Mouse (Mus musculus) limb, embryonic 12.5 days (tissue): ENCODE measurements around the gene Endod1. TPM values are rescaled to one million over a fixed set of nuclear protein-coding genes. Genes with fewer than 3 reads are reported as not detected.

Experiments
- ATAC-seq: fragments of 200-750 bp; cut with Nextera tagmentation; 2 replicates; pipeline ENCODE4 v1.8.0; 2017; ENCODE audit warnings: low read depth, moderate TSS enrichment; ENCODE audit not compliant: insufficient number of reproducible peaks, insufficient read depth, low FRiP score, low TSS enrichment
- H3K27ac ChIP-seq: fragments of 300-500 bp; sonication (generic); 2 replicates; pipeline ENCODE4 v1.5.1; 2016; ENCODE audit warnings: mild to moderate bottlenecking, moderate library complexity
- H3K27me3 ChIP-seq: fragments of 300-500 bp; sonication (generic); 2 replicates; pipeline ENCODE4 v1.6.1; 2016; ENCODE audit warnings: mild to moderate bottlenecking, moderate library complexity
- H3K36me3 ChIP-seq: fragments of 300-500 bp; sonication (generic); 2 replicates; pipeline ENCODE4 v1.6.1; 2016; ENCODE audit warnings: mild to moderate bottlenecking, moderate library complexity
- H3K4me1 ChIP-seq: fragments of 300-500 bp; sonication (generic); replicated peaks from 2 replicates; pipeline ENCODE4 v1.6.1; 2016
- H3K4me2 ChIP-seq: fragments of 300-500 bp; sonication (generic); 2 replicates; pipeline ENCODE4 v1.6.1; 2016; ENCODE audit warnings: mild to moderate bottlenecking, moderate library complexity
- H3K4me3 ChIP-seq: fragments of 300-500 bp; sonication (generic); replicated peaks from 2 replicates; pipeline ENCODE4 v1.5.1; 2016; ENCODE audit warnings: mild to moderate bottlenecking
- H3K9ac ChIP-seq: fragments of 300-500 bp; sonication (generic); replicated peaks from 2 replicates; pipeline ENCODE4 v1.6.1; 2016; ENCODE audit warnings: mild to moderate bottlenecking, moderate library complexity
- H3K9me3 ChIP-seq: fragments of 300-500 bp; sonication (generic); 2 replicates; pipeline ENCODE4 v1.6.1; 2016; ENCODE audit warnings: mild to moderate bottlenecking, moderate library complexity
- WGBS: fragments of 180-500 bp; shearing (Covaris S2); methylation state at CpG from one replicate; pipeline ENCODE4 v1.1.7; 2016; 5-methylcytosine and 5-hydroxymethylcytosine counted together
- polyA plus RNA-seq: library from polyadenylated mRNA; unstranded; fragments of >200 nt; fragmentation: Nextera tagmentation; extraction: Ambion mirVana; gene quantifications from 2 replicates; pipeline ENCODE4 v1.2.1, GENCODE M21; 2016

Gene Endod1
- polyA plus RNA-seq, 1 experiment from 2014 or later: 8.3 TPM

- ATAC-seq: no peak
- Histone ChIP-seq H3K4me3 (no peak overlapping the region), H3K4me1 (no peaks in the 10 kb centered on the region), H3K9me3 (no peaks in the 10 kb centered on the region), H3K36me3 (peaks cover 12% of the 10 kb centered on the region; the same call in 1 of the 2 replicates), H3K27me3 (no peaks in the 10 kb centered on the region), H3K27ac (no peak overlapping the region), H3K9ac (no peak overlapping the region), H3K4me2 (no peak overlapping the region)
- WGBS: 74% methylated on average over 4 of the region's 4 CpGs
These were observed 45.5 kb downstream of the Endod1 start for GRCm38 (mm10) chr9:14335829-14336228.

- H3K36me3 ChIP-seq: peaks cover 84% of the 10 kb centered on the region
- no peak overlapping the region for H3K4me3 ChIP-seq
- no peak overlapping the region for H3K27ac ChIP-seq
- H3K27me3 ChIP-seq: no peaks in the 10 kb centered on the region
- no peaks in the 10 kb centered on the region for H3K4me1 ChIP-seq
- H3K9ac ChIP-seq: no peak overlapping the region
- no peak overlapping the region for H3K4me2 ChIP-seq
- no peaks in the 10 kb centered on the region for H3K9me3 ChIP-seq
- ATAC-seq: no peak
- 97% methylated on average over 1 of the region's 1 CpGs for WGBS
These were observed 64.7 kb downstream of the Endod1 start for GRCm38 (mm10) chr9:14316618-14317017.

DNA sequence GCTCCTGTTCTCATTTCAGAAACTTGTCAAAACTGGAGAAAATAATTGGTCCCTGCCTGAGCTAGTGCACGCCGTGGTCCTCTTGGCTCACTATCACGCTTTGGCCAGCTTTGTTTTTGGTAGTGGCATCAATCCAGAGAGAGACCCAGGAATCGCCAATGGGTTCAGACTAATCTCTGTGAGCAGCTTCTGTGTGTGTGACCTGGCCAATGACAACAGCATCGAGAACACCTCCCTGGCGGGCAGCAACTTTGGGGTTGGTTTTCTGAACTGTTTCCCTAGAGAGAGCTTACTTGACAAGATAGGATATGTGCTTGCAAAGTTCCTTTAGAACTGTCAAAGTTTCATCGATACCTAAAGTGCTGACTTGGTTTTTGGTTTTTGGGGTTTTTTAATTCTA, 66.8 kb downstream of the Endod1 start:
- Histone ChIP-seq H3K4me3 (no peak overlapping the region), H3K4me2 (no peak overlapping the region), H3K27me3 (no peaks in the 10 kb centered on the region), H3K27ac (no peak overlapping the region), H3K4me1 (no peaks in the 10 kb centered on the region), H3K36me3 (peaks cover 86% of the 10 kb centered on the region), H3K9me3 (no peaks in the 10 kb centered on the region), H3K9ac (no peak overlapping the region)
- WGBS: 89% methylated on average over 7 of the region's 7 CpGs
- no peak for ATAC-seq

DNA sequence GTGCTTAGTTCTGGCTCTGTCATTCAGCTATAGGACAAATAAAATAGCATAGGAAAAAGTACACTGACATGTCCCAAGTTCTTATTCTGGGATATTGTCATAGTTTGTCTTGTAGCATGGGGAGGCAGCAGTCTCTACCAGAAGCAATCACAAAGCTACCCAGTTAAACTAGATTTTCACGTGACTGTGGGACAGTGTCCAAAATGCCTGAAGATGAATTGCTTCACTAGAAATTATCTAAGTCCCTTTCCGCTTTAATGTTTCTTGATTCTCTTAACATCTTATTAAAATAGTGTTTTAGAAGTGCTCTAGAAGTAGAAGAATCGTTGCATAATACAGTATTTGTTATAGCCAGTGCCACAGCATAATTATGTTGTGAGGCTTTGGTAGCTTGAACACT, 67.3 kb downstream of the Endod1 start:
- no peaks in the 10 kb centered on the region for H3K4me1 ChIP-seq
- H3K9me3 ChIP-seq: no peaks in the 10 kb centered on the region
- 94% methylated on average over 3 of the region's 3 CpGs for WGBS
- no peak overlapping the region for H3K27ac ChIP-seq
- no peak for ATAC-seq
- H3K27me3 ChIP-seq: no peaks in the 10 kb centered on the region
- H3K4me2 ChIP-seq: no peak overlapping the region
- peaks cover 86% of the 10 kb centered on the region for H3K36me3 ChIP-seq
- no peak overlapping the region for H3K9ac ChIP-seq
- H3K4me3 ChIP-seq: no peak overlapping the region

- no peak overlapping the region for H3K9ac ChIP-seq
- no peak overlapping the region for H3K4me3 ChIP-seq
- H3K27me3 ChIP-seq: no peaks in the 10 kb centered on the region
- peaks cover 56% of the 10 kb centered on the region for H3K36me3 ChIP-seq
- H3K4me1 ChIP-seq: no peaks in the 10 kb centered on the region
- no peak overlapping the region for H3K4me2 ChIP-seq
- no peaks in the 10 kb centered on the region for H3K9me3 ChIP-seq
- no peak for ATAC-seq
- WGBS: 86% methylated on average over 3 of the region's 3 CpGs
- no peak overlapping the region for H3K27ac ChIP-seq
These were observed 74.0 kb downstream of the Endod1 start for GRCm38 (mm10) chr9:14307341-14307740.

DNA sequence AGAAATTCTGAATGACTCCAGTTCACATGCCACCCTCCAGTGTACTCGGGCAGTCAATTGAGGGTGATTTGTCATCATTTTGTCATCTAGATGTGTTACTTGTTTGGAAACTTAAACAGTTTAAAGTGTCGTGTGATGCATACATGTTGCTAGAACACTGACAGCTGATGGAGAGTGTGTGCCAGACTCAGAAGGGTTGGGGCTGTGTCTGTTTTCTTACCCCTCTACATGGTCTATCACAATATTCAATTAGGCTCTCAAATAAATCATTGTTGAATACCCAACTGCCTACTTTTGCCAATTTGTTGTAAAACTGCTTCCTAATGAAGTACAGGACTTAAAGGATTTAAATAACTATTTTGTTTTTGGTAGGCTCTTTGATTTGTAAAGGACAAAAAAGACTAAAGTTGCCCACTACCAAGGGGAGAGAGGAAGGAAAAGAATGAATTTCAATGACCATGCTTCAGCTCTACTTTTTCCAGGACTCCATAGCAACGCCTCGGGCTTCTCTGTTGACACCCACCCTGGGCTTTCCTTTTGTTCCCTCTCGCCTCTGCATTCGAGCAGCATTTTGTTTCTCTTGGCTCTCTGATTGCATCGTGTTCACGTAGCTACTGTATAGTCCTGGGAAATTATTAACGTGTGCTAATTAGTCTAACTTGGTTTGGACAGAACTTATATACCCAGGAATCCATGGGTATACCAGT, 76.9 kb downstream of the Endod1 start:
- Histone ChIP-seq H3K9me3 (no peaks in the 10 kb centered on the region), H3K27ac (no peak overlapping the region), H3K9ac (no peak overlapping the region), H3K4me2 (no peak overlapping the region), H3K4me1 (peaks cover 4% of the 10 kb centered on the region), H3K4me3 (no peak overlapping the region), H3K27me3 (no peaks in the 10 kb centered on the region), H3K36me3 (peaks cover 31% of the 10 kb centered on the region)
- no peak for ATAC-seq
- 80% methylated on average over 9 of the region's 9 CpGs for WGBS

Other genes starting within 250 kb of the Endod1 start
- 23.5 and 28.2 TPM in 2 replicates for gene Sesn3, start 106.4 kb downstream of the Endod1 start, polyA plus RNA-seq
- gene Kdm4d, start 119.0 kb upstream of the Endod1 start, polyA plus RNA-seq: 0.29 and 0.42 TPM in 2 replicates
- 182 and 186 TPM in 2 replicates for gene Cwc15, start 119.1 kb upstream of the Endod1 start, polyA plus RNA-seq